Mouse (Mus musculus) hindlimb bud, embryonic 11.5 days (tissue): ENCODE data around the gene Cdrt4.

Experiments used
- DNase-seq: peaks from one replicate; pipeline ENCODE4 v3.0.0-alpha.2; 2012; ENCODE audit warnings: low read depth, low spot score; ENCODE audit errors: extremely low spot score

The Cdrt4 gene

GRCm38 (mm10) chr11:62995755-62996521, 44.9 kb downstream of the Cdrt4 start:
- no peak for DNase-seq

- no peak for DNase-seq
Observed at GRCm38 (mm10) chr11:62996522-62996898, 45.5 kb downstream of the Cdrt4 start.

- DNase-seq = no peak
Observed at GRCm38 (mm10) chr11:62997039-62997717, 46.2 kb downstream of the Cdrt4 start.

- no peak for DNase-seq
Observed at GRCm38 (mm10) chr11:62997718-62998281, 46.8 kb downstream of the Cdrt4 start.

GRCm38 (mm10) chr11:63000126-63000525, 49.1 kb downstream of the Cdrt4 start:
- DNase-seq = no peak

GRCm38 (mm10) chr11:63004617-63005016, 53.6 kb downstream of the Cdrt4 start:
- DNase-seq = no peak

GRCm38 (mm10) chr11:63007376-63007775, 56.4 kb downstream of the Cdrt4 start:
- no peak for DNase-seq

- no peak for DNase-seq
Observed at GRCm38 (mm10) chr11:63008004-63008403, 57.0 kb downstream of the Cdrt4 start.

GRCm38 (mm10) chr11:63009761-63010160, 58.8 kb downstream of the Cdrt4 start:
- no peak for DNase-seq

GRCm38 (mm10) chr11:63017327-63018082, 66.5 kb downstream of the Cdrt4 start:
- DNase-seq = no peak

GRCm38 (mm10) chr11:63018083-63018622, 67.2 kb downstream of the Cdrt4 start:
- no peak for DNase-seq

- DNase-seq = no peak
Observed at GRCm38 (mm10) chr11:63020633-63021032, 69.6 kb downstream of the Cdrt4 start.

- DNase-seq = no peak
Observed at GRCm38 (mm10) chr11:63021141-63021806, 70.3 kb downstream of the Cdrt4 start.

- DNase-seq = no peak
Observed at GRCm38 (mm10) chr11:63023461-63023860, 72.5 kb downstream of the Cdrt4 start.

GRCm38 (mm10) chr11:63024136-63024535, 73.1 kb downstream of the Cdrt4 start:
- DNase-seq = no peak

GRCm38 (mm10) chr11:63025476-63025875, 74.5 kb downstream of the Cdrt4 start:
- DNase-seq = no peak

- no peak for DNase-seq
Observed at GRCm38 (mm10) chr11:63026651-63027141, 75.7 kb downstream of the Cdrt4 start.

GRCm38 (mm10) chr11:63028131-63028530, 77.1 kb downstream of the Cdrt4 start:
- DNase-seq = no peak

- no peak for DNase-seq
Observed at GRCm38 (mm10) chr11:63029148-63029714, 78.2 kb downstream of the Cdrt4 start.

GRCm38 (mm10) chr11:63029721-63030120, 78.7 kb downstream of the Cdrt4 start:
- no peak for DNase-seq
